16 mouse cellular contexts compared by ENCODE assay signal in genomic region chr9:119801460-119801859, GRCm38 (mm10). TPM values are rescaled to one million over a fixed set of nuclear protein-coding genes. Genes with fewer than 3 reads are reported as not detected.
A peak's percentile ranks its signal among the peaks of the same experiment; 100 is the strongest.
DNase-seq lines count a peak whose midpoint lies in the region; ATAC-seq and TF ChIP-seq lines count a peak whose summit lies in the region.
"Had no signal": no experiment of that assay in that cellular context is flagged by ENCODE, and none has a peak within 500 bp of the region (broad histone marks: within the 10 kb centered on the region; RNA-seq: fewer than 3 reads in every experiment).

No protein-coding gene starts in this region.

- no peaks in the 10 kb centered on the region for H3K36me3 ChIP-seq in heart, embryonic 10.5 days
- no peaks in the 10 kb centered on the region for H3K36me3 ChIP-seq in embryonic facial prominence, embryonic 13.5 days
- H3K36me3 ChIP-seq: hindbrain, embryonic 13.5 days; intestine, embryonic 15.5 days; limb, embryonic 12.5 days had no signal

- no peak for DNase-seq in heart, embryonic 10.5 days (ENCODE audit: low spot score)
- no peak for DNase-seq in heart, postnatal 25 days (ENCODE audit: low spot score)
- DNase-seq in ovary, adult 18-20 months (ENCODE audit: low spot score): peak; percentile 16
- DNase-seq in ovary, postnatal 14 days (ENCODE audit: low spot score): no peak
- DNase-seq in thymus, postnatal 25 days: peak; percentile 11
- no peak for DNase-seq in gastrocnemius, adult 2 months
- DNase-seq: adrenal gland, postnatal 25 days; B cell, adult 2 months; cerebellum, adult 18-20 months; layer of hippocampus, adult 9-11 months had no signal

- no peak overlapping the region for H3K4me2 ChIP-seq in embryonic facial prominence, embryonic 13.5 days
- H3K4me2 ChIP-seq: hindbrain, embryonic 13.5 days; intestine, embryonic 15.5 days; limb, embryonic 12.5 days had no signal

- H3K27ac ChIP-seq in heart, embryonic 10.5 days: 0 out of 2 replicates have a peak overlapping the region, but pooled peaks have one; percentile 52
- H3K27ac ChIP-seq in embryonic facial prominence, embryonic 13.5 days: peak overlapping the region; percentile 28; the same call in 1 of the 2 replicates
- no peak overlapping the region for H3K27ac ChIP-seq in gastrocnemius, adult 2 months
- H3K27ac ChIP-seq: hindbrain, embryonic 13.5 days; intestine, embryonic 15.5 days; limb, embryonic 12.5 days; liver, embryonic 14.5 days had no signal

- intact Hi-C loops in heart, postnatal 25 days (cut with DNase I): no loop called here
- intact Hi-C loops in gastrocnemius, adult 2 months (cut with DNase I): no loop called here

- no peak overlapping the region for H3K4me3 ChIP-seq in heart, embryonic 10.5 days
- no peak overlapping the region for H3K4me3 ChIP-seq in embryonic facial prominence, embryonic 13.5 days
- no peak overlapping the region for H3K4me3 ChIP-seq in gastrocnemius, adult 2 months
- H3K4me3 ChIP-seq: hindbrain, embryonic 13.5 days; intestine, embryonic 15.5 days; limb, embryonic 12.5 days had no signal

- no peaks in the 10 kb centered on the region for H3K27me3 ChIP-seq in heart, embryonic 10.5 days (ENCODE audit: insufficient read depth, poor library complexity, severe bottlenecking)
- no peaks in the 10 kb centered on the region for H3K27me3 ChIP-seq in embryonic facial prominence, embryonic 13.5 days
- H3K27me3 ChIP-seq: intestine, embryonic 15.5 days; limb, embryonic 12.5 days had no signal

- TF ChIP-seq CTCF in gastrocnemius, adult 2 months (IDR thresholded peaks at IDR 0.05): no peak

- ATAC-seq in embryonic facial prominence, embryonic 13.5 days (ENCODE audit: insufficient number of reproducible peaks, insufficient read depth, low FRiP score, low TSS enrichment, low read depth): no peak
- ATAC-seq: intestine, embryonic 15.5 days had no signal

- H3K4me1 ChIP-seq in heart, embryonic 10.5 days: peaks cover 42% of the 10 kb centered on the region
- peaks cover 23% of the 10 kb centered on the region for H3K4me1 ChIP-seq in embryonic facial prominence, embryonic 13.5 days
- H3K4me1 ChIP-seq: intestine, embryonic 15.5 days had no signal

- no peaks in the 10 kb centered on the region for H3K9me3 ChIP-seq in heart, embryonic 10.5 days
- H3K9me3 ChIP-seq in embryonic facial prominence, embryonic 13.5 days: 0 out of 2 replicates have a peak, but pooled peaks cover 3% of the 10 kb centered on the region
- H3K9me3 ChIP-seq: hindbrain, embryonic 13.5 days; intestine, embryonic 15.5 days; limb, embryonic 12.5 days had no signal

- 47% methylated on average over 6 of the region's 6 CpGs for WGBS in heart, embryonic 10.5 days
- WGBS in embryonic facial prominence, embryonic 13.5 days: 39% methylated on average over 6 of the region's 6 CpGs

- H3K9ac ChIP-seq in embryonic facial prominence, embryonic 13.5 days: peak overlapping the region; percentile 46; the same call in 1 of the 2 replicates
- H3K9ac ChIP-seq: hindbrain, embryonic 13.5 days; intestine, embryonic 15.5 days; limb, embryonic 12.5 days; liver, embryonic 14.5 days had no signal

RNA-seq across cellular contexts. Expression of gene Scn11a, which starts 23.8 kb away (rescaled TPM):
- 0.05 and 0.06 TPM in 2 replicates for polyA plus RNA-seq in heart, embryonic 10.5 days (2016; fragmentation: Nextera tagmentation; extraction: Ambion mirVana)
- total RNA-seq in heart, postnatal 25 days (2021): under 1 TPM in 1 of 2 experiments, not detected in 1; 0.05 TPM
- polyA plus RNA-seq in embryonic facial prominence, embryonic 13.5 days (2015; fragmentation: Nextera tagmentation; extraction: Ambion mirVana): not detected in 2 replicates
- not detected for total RNA-seq in gastrocnemius, adult 2 months (2021)
- total RNA-seq: adrenal gland, postnatal 25 days had no signal
- polyA plus RNA-seq: cortical plate, adult 2 months; intestine, embryonic 15.5 days had no signal

Comparison
In these comparisons a context has a peak if more than half of its experiments do, and no peak if none do; other contexts are left out.
1. DNase-seq: peak in ovary, adult 18-20 months (single experiment) and thymus, postnatal 25 days (single experiment); none in heart, embryonic 10.5 days (single experiment), heart, postnatal 25 days (single experiment), ovary, postnatal 14 days (single experiment) and gastrocnemius, adult 2 months (single experiment).